Mouse (Mus musculus): Measurements from ENCODE around the gene 4930595D18Rik. TPM values are rescaled to one million over a fixed set of nuclear protein-coding genes. Genes with fewer than 3 reads are reported as not detected.

4930595D18Rik gene
- total RNA-seq, 2 experiments from 2014 or later, result not detected

- DNase-seq (ENCODE audit: low spot score in 2 of 2), result peak; percentile 48 to 56
- intact Hi-C loops (cut with DNase I), result no loop called here
Measured at GRCm38 (mm10) chr12:111145269-111145668, 39.0 kb downstream of the 4930595D18Rik start.

GRCm38 (mm10) chr12:111144598-111144997, 39.7 kb downstream of the 4930595D18Rik start:
- intact Hi-C loops (cut with DNase I), result no loop called here

GRCm38 (mm10) chr12:111143509-111144063, 40.7 kb downstream of the 4930595D18Rik start:
- no peak for DNase-seq (ENCODE audit: low spot score in 2 of 2)
- intact Hi-C loops (cut with DNase I), result no loop called here

More at GRCm38 (mm10) chr12:111144598-111144997, 39.7 kb downstream of the 4930595D18Rik start:
- no peak for DNase-seq (ENCODE audit: low spot score in 2 of 2)

GRCm38 (mm10) chr12:111143005-111143508, 41.2 kb downstream of the 4930595D18Rik start:
- peak in 1 of 2 experiments; percentile 19 for DNase-seq (ENCODE audit: low spot score in 2 of 2)
- intact Hi-C loops (cut with DNase I), result no loop called here

GRCm38 (mm10) chr12:111137079-111137478, 47.2 kb downstream of the 4930595D18Rik start:
- intact Hi-C loops (cut with DNase I), result no loop called here
- no peak for DNase-seq (ENCODE audit: low spot score in 2 of 2)

- intact Hi-C loops (cut with DNase I), result no loop called here
- no peak for DNase-seq (ENCODE audit: low spot score in 2 of 2)
Measured at GRCm38 (mm10) chr12:111135953-111136352, 48.3 kb downstream of the 4930595D18Rik start.

- peak; percentile 15 to 18 for DNase-seq (ENCODE audit: low spot score in 2 of 2)
- intact Hi-C loops (cut with DNase I), result no loop called here
Measured at GRCm38 (mm10) chr12:111134791-111135733, 49.2 kb downstream of the 4930595D18Rik start.

GRCm38 (mm10) chr12:111134169-111134568, 50.1 kb downstream of the 4930595D18Rik start:
- intact Hi-C loops (cut with DNase I), result no loop called here
- DNase-seq (ENCODE audit: low spot score in 2 of 2), result no peak

- intact Hi-C loops (cut with DNase I), result no loop called here
Measured at GRCm38 (mm10) chr12:111125666-111126065, 58.6 kb downstream of the 4930595D18Rik start.

GRCm38 (mm10) chr12:111124601-111125260, 59.6 kb downstream of the 4930595D18Rik start:
- intact Hi-C loops (cut with DNase I), result no loop called here
- DNase-seq (ENCODE audit: low spot score in 2 of 2), result no peak

More at GRCm38 (mm10) chr12:111125666-111126065, 58.6 kb downstream of the 4930595D18Rik start:
- no peak for DNase-seq (ENCODE audit: low spot score in 2 of 2)

GRCm38 (mm10) chr12:111122332-111122852, 61.9 kb downstream of the 4930595D18Rik start:
- intact Hi-C loops (cut with DNase I), result no loop called here
- no peak for DNase-seq (ENCODE audit: low spot score in 2 of 2)

GRCm38 (mm10) chr12:111120976-111121645, 63.2 kb downstream of the 4930595D18Rik start:
- intact Hi-C loops (cut with DNase I), result no loop called here
- no peak for DNase-seq (ENCODE audit: low spot score in 2 of 2)

- intact Hi-C loops (cut with DNase I), result no loop called here
- no peak for DNase-seq (ENCODE audit: low spot score in 2 of 2)
Measured at GRCm38 (mm10) chr12:111119506-111120085, 64.7 kb downstream of the 4930595D18Rik start.

- intact Hi-C loops (cut with DNase I), result no loop called here
- no peak for DNase-seq (ENCODE audit: low spot score in 2 of 2)
Measured at GRCm38 (mm10) chr12:111114593-111114992, 69.7 kb downstream of the 4930595D18Rik start.

- intact Hi-C loops (cut with DNase I), result no loop called here
- DNase-seq (ENCODE audit: low spot score in 2 of 2), result no peak
Measured at GRCm38 (mm10) chr12:111111176-111111575, 73.1 kb downstream of the 4930595D18Rik start.

All from left cerebral cortex, postnatal 36 days (tissue).